Mouse (Mus musculus) neural tube, embryonic 12.5 days (tissue): Measurements from ENCODE around the gene Ampd3. TPM values are rescaled to one million over a fixed set of nuclear protein-coding genes. Genes with fewer than 3 reads are reported as not detected.
A peak's percentile ranks its signal among the peaks of the same experiment; 100 is the strongest.

ENCODE experiments used
- ATAC-seq: fragments of 200-750 bp; cut with Nextera tagmentation; 2 replicates; pipeline ENCODE4 v1.8.0; 2017; ENCODE audit warnings: low read depth, mild to moderate bottlenecking, moderate TSS enrichment, moderate library complexity; ENCODE audit not compliant: low FRiP score
- H3K27ac ChIP-seq: fragments of 300-500 bp; sonication (generic); 2 replicates; pipeline ENCODE4 v1.5.1; 2016
- H3K27me3 ChIP-seq: fragments of 300-500 bp; sonication (generic); replicated peaks from 2 replicates; pipeline ENCODE4 v1.6.1; 2016; ENCODE audit warnings: mild to moderate bottlenecking
- H3K36me3 ChIP-seq: fragments of 300-500 bp; sonication (generic); 2 replicates; pipeline ENCODE4 v1.6.1; 2016; ENCODE audit warnings: mild to moderate bottlenecking
- H3K4me1 ChIP-seq: fragments of 300-500 bp; sonication (generic); 2 replicates; pipeline ENCODE4 v1.6.1; 2016
- H3K4me2 ChIP-seq: fragments of 300-500 bp; sonication (generic); replicated peaks from 2 replicates; pipeline ENCODE4 v1.6.1; 2016; ENCODE audit warnings: mild to moderate bottlenecking
- H3K4me3 ChIP-seq: fragments of 300-500 bp; sonication (generic); 2 replicates; pipeline ENCODE4 v1.5.1; 2016
- H3K9ac ChIP-seq: fragments of 300-500 bp; sonication (generic); 2 replicates; pipeline ENCODE4 v1.6.1; 2016; ENCODE audit warnings: mild to moderate bottlenecking
- H3K9me3 ChIP-seq: fragments of 300-500 bp; sonication (generic); 2 replicates; pipeline ENCODE4 v1.6.1; 2016; ENCODE audit warnings: mild to moderate bottlenecking
- WGBS: fragments of 180-500 bp; shearing (Covaris S2); methylation state at CpG from one replicate; pipeline ENCODE4 v1.1.7; 2016; 5-methylcytosine and 5-hydroxymethylcytosine counted together
- polyA plus RNA-seq: library from polyadenylated mRNA; unstranded; fragments of >200 nt; fragmentation: Nextera tagmentation; extraction: Ambion mirVana; gene quantifications from 2 replicates; pipeline ENCODE4 v1.2.1, GENCODE M21; 2016

The Ampd3 gene
- 2.4 and 3.1 TPM in 2 replicates for polyA plus RNA-seq

GRCm38 (mm10) chr7:110768001-110768400, at the start of gene Ampd3:
Gene Ampd3, plus strand, starts transcription at chr7:110768206.
- Histone ChIP-seq H3K27me3 (peaks cover 25% of the 10 kb centered on the region), H3K27ac (no peak within 1 kb of the TSS)

DNA sequence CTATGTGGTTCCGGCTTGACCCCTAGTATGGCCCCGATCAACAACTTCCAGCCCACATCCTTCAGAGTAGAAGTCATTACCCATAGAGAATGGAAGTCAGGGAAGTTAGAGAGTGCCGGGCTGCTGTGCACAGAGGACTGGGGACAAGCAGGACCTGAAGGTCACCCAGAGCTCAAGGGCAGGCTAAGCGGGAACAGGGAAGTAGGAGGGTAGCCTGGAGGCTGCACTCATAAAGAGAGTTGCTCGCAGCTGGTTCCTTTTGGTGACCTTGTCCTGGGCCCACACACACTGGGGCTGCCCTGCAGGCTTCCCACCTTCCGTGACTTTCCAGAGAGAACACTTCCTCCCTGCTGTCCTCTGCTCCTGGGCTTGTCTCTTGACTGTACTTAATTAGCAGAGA, 49.5 kb upstream of the Ampd3 start:
- H3K27ac ChIP-seq = no peak overlapping the region
- ATAC-seq = no peak
- no peak overlapping the region for H3K4me3 ChIP-seq
- H3K27me3 ChIP-seq = no peaks in the 10 kb centered on the region
- no peak overlapping the region for H3K4me2 ChIP-seq
- no peaks in the 10 kb centered on the region for H3K36me3 ChIP-seq
- no peak overlapping the region for H3K9ac ChIP-seq
- no peaks in the 10 kb centered on the region for H3K9me3 ChIP-seq
- WGBS = 85% methylated on average over 6 of the region's 6 CpGs
- no peaks in the 10 kb centered on the region for H3K4me1 ChIP-seq

More at GRCm38 (mm10) chr7:110768001-110768400, at the start of gene Ampd3:
- peak within 1 kb of the TSS; percentile 96 for H3K4me2 ChIP-seq
- peak within 1 kb of the TSS; percentile 63 for H3K9ac ChIP-seq
- H3K9me3 ChIP-seq = no peaks in the 10 kb centered on the region
- 12% methylated on average over 14 of the region's 16 CpGs for WGBS
- H3K4me3 ChIP-seq = peak within 1 kb of the TSS; percentile 57
- H3K4me1 ChIP-seq = peaks cover 7% of the 10 kb centered on the region; the same call in 1 of the 2 replicates
- no peak for ATAC-seq
- H3K36me3 ChIP-seq = no peaks in the 10 kb centered on the region

DNA sequence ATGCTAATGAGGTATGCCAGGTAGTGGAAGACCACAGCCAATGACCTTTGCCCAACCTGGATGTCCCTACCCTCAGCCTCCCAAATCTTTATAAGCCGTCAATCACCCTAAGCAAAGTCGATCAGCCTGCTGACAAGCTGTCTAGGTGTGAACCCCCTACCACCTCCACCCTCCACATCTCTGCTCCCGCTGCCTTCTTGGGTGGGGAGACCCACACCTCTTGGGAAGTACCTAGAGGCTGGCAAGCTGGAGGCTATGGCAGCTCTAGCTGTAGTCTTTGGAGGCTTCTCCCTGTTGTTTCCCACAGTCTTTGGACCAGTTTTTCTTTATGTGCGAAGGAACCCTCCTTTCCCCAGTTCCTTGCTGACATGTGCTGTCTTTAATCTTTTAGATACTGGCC, 48.1 kb upstream of the Ampd3 start:
- no peak overlapping the region for H3K4me2 ChIP-seq
- H3K4me1 ChIP-seq = no peaks in the 10 kb centered on the region
- H3K27me3 ChIP-seq = no peaks in the 10 kb centered on the region
- WGBS = 89% methylated on average over 4 of the region's 4 CpGs
- ATAC-seq = no peak
- H3K4me3 ChIP-seq = no peak overlapping the region
- no peak overlapping the region for H3K9ac ChIP-seq
- no peak overlapping the region for H3K27ac ChIP-seq
- no peaks in the 10 kb centered on the region for H3K9me3 ChIP-seq
- no peaks in the 10 kb centered on the region for H3K36me3 ChIP-seq

DNA sequence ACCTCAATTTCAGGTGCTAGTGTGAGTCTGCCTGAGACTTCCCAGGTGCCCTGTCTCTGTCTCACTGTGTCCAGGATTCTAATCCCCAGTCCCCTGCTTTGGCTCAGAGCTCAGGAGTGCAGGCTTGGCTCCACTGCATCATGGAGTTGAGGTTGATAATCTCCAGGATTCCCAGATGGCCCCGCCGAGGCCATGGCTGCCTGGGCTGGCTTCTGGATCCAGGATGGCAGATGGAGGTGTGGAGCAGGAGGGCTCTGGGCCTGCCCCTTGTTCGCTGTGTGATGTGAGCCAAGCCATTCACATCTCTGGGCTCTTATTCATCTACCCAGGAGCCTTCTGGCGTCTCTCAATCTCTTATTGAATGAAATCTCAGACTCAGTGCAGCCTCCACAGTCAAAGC, 45.8 kb upstream of the Ampd3 start:
- H3K4me3 ChIP-seq = no peak overlapping the region

DNA sequence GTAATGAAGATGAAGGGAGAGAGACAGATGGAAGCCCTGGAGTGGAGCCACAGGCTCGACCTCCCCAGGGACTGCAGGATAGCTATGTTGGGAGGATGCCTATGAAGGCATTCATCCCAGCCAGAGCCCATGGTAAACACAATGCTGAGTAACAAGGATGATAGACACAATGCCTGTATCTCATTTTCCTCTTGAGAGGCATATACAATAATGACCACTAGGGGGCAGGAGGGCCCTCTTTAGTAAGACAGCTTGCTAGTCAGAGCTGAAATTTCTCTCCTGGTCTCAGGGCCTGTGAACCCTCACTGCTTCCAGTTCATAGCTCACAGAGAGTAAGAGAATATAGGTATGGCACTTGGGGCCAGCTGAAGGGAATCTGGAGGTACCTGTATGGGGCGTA, 41.0 kb upstream of the Ampd3 start:
- H3K4me2 ChIP-seq = no peak overlapping the region
- H3K4me3 ChIP-seq = no peak overlapping the region
- H3K9ac ChIP-seq = no peak overlapping the region
- no peaks in the 10 kb centered on the region for H3K9me3 ChIP-seq
- H3K4me1 ChIP-seq = peaks cover 8% of the 10 kb centered on the region; the same call in 1 of the 2 replicates
- no peaks in the 10 kb centered on the region for H3K27me3 ChIP-seq
- H3K27ac ChIP-seq = no peak overlapping the region
- H3K36me3 ChIP-seq = no peaks in the 10 kb centered on the region
- WGBS = 34% methylated on average over 2 of the region's 2 CpGs
- ATAC-seq = 0 out of 2 replicates have a peak, but pooled peaks have one; percentile 29

More for the DNA sequence above, 45.8 kb upstream of the Ampd3 start:
- WGBS = 82% methylated on average over 4 of the region's 4 CpGs
- Histone ChIP-seq H3K9ac (no peak overlapping the region), H3K27me3 (no peaks in the 10 kb centered on the region), H3K36me3 (no peaks in the 10 kb centered on the region), H3K4me1 (no peaks in the 10 kb centered on the region), H3K9me3 (no peaks in the 10 kb centered on the region), H3K27ac (no peak overlapping the region), H3K4me2 (no peak overlapping the region)
- no peak for ATAC-seq

GRCm38 (mm10) chr7:110728876-110729275, 39.1 kb upstream of the Ampd3 start:
- WGBS = 59% methylated on average over 3 of the region's 3 CpGs
- Histone ChIP-seq H3K9ac (no peak overlapping the region), H3K9me3 (no peaks in the 10 kb centered on the region), H3K36me3 (no peaks in the 10 kb centered on the region), H3K4me2 (no peak overlapping the region), H3K27me3 (no peaks in the 10 kb centered on the region), H3K27ac (no peak overlapping the region), H3K4me1 (peaks cover 8% of the 10 kb centered on the region; the same call in 1 of the 2 replicates), H3K4me3 (no peak overlapping the region)
- no peak for ATAC-seq

- WGBS = 35% methylated on average over 6 of the region's 6 CpGs
These were observed 38.7 kb upstream of the Ampd3 start for GRCm38 (mm10) chr7:110729295-110729694.

GRCm38 (mm10) chr7:110731091-110731967, 36.7 kb upstream of the Ampd3 start:
- H3K36me3 ChIP-seq = no peaks in the 10 kb centered on the region
- no peaks in the 10 kb centered on the region for H3K9me3 ChIP-seq
- no peak overlapping the region for H3K9ac ChIP-seq
- H3K4me1 ChIP-seq = peaks cover 8% of the 10 kb centered on the region; the same call in 1 of the 2 replicates
- no peak overlapping the region for H3K27ac ChIP-seq
- WGBS = 43% methylated on average over 6 of the region's 6 CpGs
- no peak overlapping the region for H3K4me3 ChIP-seq
- H3K27me3 ChIP-seq = no peaks in the 10 kb centered on the region
- no peak for ATAC-seq
- no peak overlapping the region for H3K4me2 ChIP-seq

More at GRCm38 (mm10) chr7:110729295-110729694, 38.7 kb upstream of the Ampd3 start:
- no peaks in the 10 kb centered on the region for H3K9me3 ChIP-seq
- no peak overlapping the region for H3K4me3 ChIP-seq
- no peak overlapping the region for H3K9ac ChIP-seq
- H3K36me3 ChIP-seq = no peaks in the 10 kb centered on the region
- no peaks in the 10 kb centered on the region for H3K27me3 ChIP-seq
- ATAC-seq = no peak
- H3K4me2 ChIP-seq = no peak overlapping the region
- peaks cover 8% of the 10 kb centered on the region; the same call in 1 of the 2 replicates for H3K4me1 ChIP-seq
- no peak overlapping the region for H3K27ac ChIP-seq

GRCm38 (mm10) chr7:110732001-110732632, 35.9 kb upstream of the Ampd3 start:
- no peaks in the 10 kb centered on the region for H3K27me3 ChIP-seq
- no peak overlapping the region for H3K9ac ChIP-seq
- 81% methylated on average over 12 of the region's 12 CpGs for WGBS
- no peak overlapping the region for H3K27ac ChIP-seq
- H3K4me1 ChIP-seq = peaks cover 8% of the 10 kb centered on the region; the same call in 1 of the 2 replicates
- H3K36me3 ChIP-seq = no peaks in the 10 kb centered on the region
- no peak overlapping the region for H3K4me2 ChIP-seq
- no peak overlapping the region for H3K4me3 ChIP-seq
- H3K9me3 ChIP-seq = no peaks in the 10 kb centered on the region
- no peak for ATAC-seq

DNA sequence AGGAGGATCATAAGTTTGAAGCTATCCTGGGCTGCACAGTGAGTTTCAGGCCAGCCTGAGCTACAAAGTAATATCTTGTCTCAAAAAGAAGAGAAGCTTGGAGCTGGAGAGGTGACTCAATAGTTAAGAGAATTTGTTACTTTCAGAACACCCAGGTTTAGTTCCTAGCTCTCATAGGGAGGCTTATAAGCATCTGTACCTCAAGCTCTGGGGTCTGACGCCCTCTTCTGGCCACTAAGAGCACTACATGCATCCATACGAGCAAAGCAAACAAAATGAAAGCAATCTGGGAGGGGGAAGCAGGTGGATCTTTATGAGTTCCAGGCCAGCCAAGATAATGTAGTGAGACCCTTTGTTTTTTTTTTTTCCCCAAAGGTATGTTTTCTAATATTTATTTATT, 31.1 kb upstream of the Ampd3 start:
- H3K36me3 ChIP-seq = no peaks in the 10 kb centered on the region

DNA sequence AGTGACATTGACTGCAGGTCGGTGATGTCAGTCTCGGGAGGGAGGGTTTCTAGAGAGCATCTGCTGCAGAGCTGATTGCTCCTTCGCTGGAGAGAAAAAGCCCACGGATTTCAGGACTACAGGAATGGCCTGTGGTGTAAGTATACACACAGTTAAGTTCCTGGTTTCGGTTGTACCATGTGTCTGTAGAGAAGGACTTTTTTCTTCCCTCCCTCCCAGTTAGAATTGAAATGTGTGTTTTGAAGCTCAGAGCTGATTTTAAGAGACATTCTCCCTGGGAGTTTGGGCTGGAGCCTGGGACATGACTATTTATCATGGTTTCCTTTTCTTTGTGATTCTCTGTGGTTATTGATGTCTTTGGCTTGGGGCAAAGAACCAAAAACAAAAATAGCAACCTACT, 28.2 kb upstream of the Ampd3 start:
- Histone ChIP-seq H3K9ac (no peak overlapping the region), H3K9me3 (no peaks in the 10 kb centered on the region), H3K27ac (no peak overlapping the region), H3K36me3 (no peaks in the 10 kb centered on the region), H3K4me1 (peaks cover 7% of the 10 kb centered on the region), H3K4me2 (no peak overlapping the region), H3K4me3 (no peak overlapping the region), H3K27me3 (no peaks in the 10 kb centered on the region)
- ATAC-seq = no peak
- WGBS = 38% methylated on average over 5 of the region's 5 CpGs

More for the DNA sequence above, 31.1 kb upstream of the Ampd3 start:
- whole genome bisulfite sequencing = 44% methylated on average over 2 of the region's 2 CpGs
- Histone ChIP-seq H3K4me2 (no peak overlapping the region), H3K4me1 (peaks cover 7% of the 10 kb centered on the region), H3K4me3 (no peak overlapping the region), H3K27me3 (no peaks in the 10 kb centered on the region), H3K27ac (no peak overlapping the region), H3K9me3 (no peaks in the 10 kb centered on the region), H3K9ac (no peak overlapping the region)
- no peak for ATAC-seq

DNA sequence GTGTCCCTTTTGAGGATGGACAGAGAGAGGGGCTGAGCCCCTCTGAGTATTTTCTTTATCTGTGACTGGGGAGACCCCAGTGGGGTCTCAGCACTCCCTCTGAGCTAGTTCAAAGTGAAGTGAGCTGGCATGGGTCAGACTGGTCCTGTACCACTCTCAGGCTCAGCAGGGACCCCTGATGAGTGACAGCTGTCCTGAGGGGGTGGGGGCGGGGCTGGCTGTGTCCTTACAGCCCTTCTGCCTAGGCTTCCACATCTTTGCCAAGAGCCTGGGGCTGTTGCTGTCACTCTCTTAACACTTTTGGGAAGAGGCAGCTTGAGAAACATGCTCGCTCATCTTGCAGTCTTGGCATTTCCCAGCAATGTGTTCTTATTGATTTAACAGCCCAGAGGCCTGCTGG, 27.8 kb upstream of the Ampd3 start:
- Histone ChIP-seq H3K9me3 (no peaks in the 10 kb centered on the region), H3K27me3 (no peaks in the 10 kb centered on the region), H3K36me3 (no peaks in the 10 kb centered on the region), H3K27ac (no peak overlapping the region), H3K4me1 (peaks cover 7% of the 10 kb centered on the region), H3K4me3 (no peak overlapping the region), H3K4me2 (no peak overlapping the region), H3K9ac (no peak overlapping the region)
- 0 out of 2 replicates have a peak, but pooled peaks have one; percentile 58 for ATAC-seq
- WGBS = 53% methylated on average over 2 of the region's 2 CpGs
